Mouse (Mus musculus) kidney, embryonic 14.5 days (tissue): ENCODE measurements around the gene Wdfy4. TPM values are rescaled to one million over a fixed set of nuclear protein-coding genes. Genes with fewer than 3 reads are reported as not detected.

ENCODE experiments used
- ATAC-seq: fragments of 200-750 bp; cut with Nextera tagmentation; 2 replicates; pipeline ENCODE4 v1.8.0; 2017; ENCODE audit warnings: moderate number of reproducible peaks, mild to moderate bottlenecking, moderate TSS enrichment, moderate library complexity; ENCODE audit not compliant: low FRiP score, low TSS enrichment
- H3K27ac ChIP-seq: fragments of 300-500 bp; sonication (generic); 2 replicates; pipeline ENCODE4 v1.5.1; 2014; ENCODE audit warnings: low read depth, mild to moderate bottlenecking, low read length, moderate library complexity, mixed read lengths
- H3K27me3 ChIP-seq: fragments of 300-500 bp; sonication (generic); 2 replicates; pipeline ENCODE4 v1.6.1; 2014; ENCODE audit warnings: mild to moderate bottlenecking, low read length; ENCODE audit not compliant: control insufficient read depth, insufficient read depth
- H3K36me3 ChIP-seq: fragments of 300-500 bp; sonication (generic); 2 replicates; pipeline ENCODE4 v1.6.1; 2014; ENCODE audit warnings: low read length, mixed read lengths; ENCODE audit not compliant: control insufficient read depth, insufficient read depth
- H3K4me1 ChIP-seq: fragments of 300-500 bp; sonication (generic); 2 replicates; pipeline ENCODE4 v1.6.1; 2014; ENCODE audit warnings: low read length, mixed read lengths; ENCODE audit not compliant: control insufficient read depth, insufficient read depth
- H3K4me2 ChIP-seq: fragments of 300-500 bp; sonication (generic); replicated peaks from 2 replicates; pipeline ENCODE4 v1.6.1; 2014; ENCODE audit warnings: low read depth, mild to moderate bottlenecking, low read length
- H3K4me3 ChIP-seq: fragments of 300-500 bp; sonication (generic); 2 replicates; pipeline ENCODE4 v1.5.1; 2014; ENCODE audit warnings: mild to moderate bottlenecking, low read length
- H3K9ac ChIP-seq: fragments of 300-500 bp; sonication (generic); 2 replicates; pipeline ENCODE4 v1.6.1; 2014; ENCODE audit warnings: low read depth, mild to moderate bottlenecking, low read length, moderate library complexity
- H3K9me3 ChIP-seq: fragments of 300-500 bp; sonication (generic); 2 replicates; pipeline ENCODE4 v1.6.1; 2016; ENCODE audit warnings: low read length; ENCODE audit not compliant: control insufficient read depth
- WGBS: fragments of 180-500 bp; shearing (Covaris S2); extraction: QIAGEN DNeasy Blood & Tissue Kit; methylation state at CpG from one replicate; pipeline ENCODE4 v1.1.7; 2014; 5-methylcytosine and 5-hydroxymethylcytosine counted together
- polyA plus RNA-seq: library from polyadenylated mRNA; unstranded; fragments of >200 nt; fragmentation: Nextera tagmentation; extraction: Ambion mirVana; gene quantifications from 2 replicates; pipeline ENCODE4 v1.2.1, GENCODE M21; 2014

Wdfy4 gene
- polyA plus RNA-seq, 1 experiment from 2014 or later: 0.31 TPM

DNA sequence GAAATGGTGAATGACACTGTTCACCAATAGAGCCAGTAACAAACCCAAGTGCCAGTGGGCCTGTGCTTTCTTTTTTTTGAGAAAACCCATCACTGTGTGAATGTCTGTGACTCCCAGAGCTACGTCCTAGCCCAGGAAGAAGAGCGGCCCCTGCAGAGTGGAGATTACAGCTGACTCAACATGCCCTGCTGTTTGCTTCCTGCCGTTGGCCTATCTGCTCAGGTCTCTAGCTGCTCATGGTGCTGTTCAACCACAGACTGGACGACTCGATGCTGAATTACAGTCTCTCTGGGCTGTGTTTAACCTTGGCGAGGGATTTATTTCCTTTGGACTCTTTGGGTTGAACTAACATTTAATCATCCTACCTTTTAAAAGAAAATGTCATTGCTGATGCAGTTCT, 17.6 kb upstream of the Wdfy4 start:
- no peak for ATAC-seq
- Histone ChIP-seq H3K4me3 (no peak overlapping the region), H3K9ac (no peak overlapping the region), H3K36me3 (no peaks in the 10 kb centered on the region), H3K27ac (no peak overlapping the region), H3K9me3 (no peaks in the 10 kb centered on the region), H3K27me3 (no peaks in the 10 kb centered on the region), H3K4me1 (no peaks in the 10 kb centered on the region), H3K4me2 (no peak overlapping the region)
- 78% methylated on average over 6 of the region's 6 CpGs for WGBS

DNA sequence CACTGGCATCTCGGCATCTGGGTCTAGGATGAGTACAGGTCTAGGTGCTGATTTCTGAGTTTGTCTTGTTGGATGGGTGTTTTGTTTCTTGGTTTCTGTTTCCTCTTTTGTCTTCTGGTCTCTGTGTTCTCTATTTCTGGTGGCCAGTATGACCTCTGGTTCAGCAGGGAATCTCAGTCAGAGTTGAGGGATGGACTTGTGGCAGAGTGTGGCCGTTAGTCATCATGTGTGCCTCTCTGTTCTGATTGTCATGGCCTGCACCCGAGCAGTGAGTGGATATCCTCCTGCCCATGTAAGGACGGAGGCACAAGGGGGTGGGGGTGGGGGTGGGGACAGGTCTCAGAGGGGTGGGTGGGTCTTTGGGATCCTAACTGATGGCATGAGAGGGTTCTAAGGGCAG, 16.9 kb upstream of the Wdfy4 start:
- H3K4me1 ChIP-seq: no peaks in the 10 kb centered on the region
- H3K4me2 ChIP-seq: no peak overlapping the region
- no peaks in the 10 kb centered on the region for H3K36me3 ChIP-seq
- no peak overlapping the region for H3K4me3 ChIP-seq
- no peak overlapping the region for H3K27ac ChIP-seq
- WGBS: 78% methylated on average over 4 of the region's 4 CpGs
- no peaks in the 10 kb centered on the region for H3K9me3 ChIP-seq
- no peak for ATAC-seq
- no peak overlapping the region for H3K9ac ChIP-seq
- no peaks in the 10 kb centered on the region for H3K27me3 ChIP-seq

DNA sequence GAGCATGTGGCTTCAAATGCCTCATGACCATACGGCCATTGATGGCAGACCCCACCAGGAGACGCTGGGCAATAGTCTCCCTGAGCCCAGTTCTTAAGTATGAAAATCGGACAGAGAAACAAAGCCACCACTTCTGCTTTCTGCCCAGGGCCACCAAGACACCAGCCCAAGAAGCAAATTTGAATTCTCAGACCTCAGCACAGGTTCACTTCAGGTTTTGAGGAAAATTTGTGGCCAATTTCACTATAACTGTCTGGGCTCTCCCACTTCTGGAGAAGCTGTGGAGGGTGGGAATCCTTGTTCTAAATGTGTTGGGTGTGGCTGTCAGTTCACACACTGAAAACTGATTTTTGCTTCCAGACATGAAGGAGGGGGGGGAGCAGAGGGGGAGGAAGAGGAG, 8.9 kb upstream of the Wdfy4 start:
- no peak overlapping the region for H3K27ac ChIP-seq
- H3K9me3 ChIP-seq: no peaks in the 10 kb centered on the region
- no peaks in the 10 kb centered on the region for H3K4me1 ChIP-seq
- H3K9ac ChIP-seq: no peak overlapping the region
- WGBS: 67% methylated on average over 3 of the region's 3 CpGs
- no peak overlapping the region for H3K4me2 ChIP-seq
- ATAC-seq: no peak
- no peaks in the 10 kb centered on the region for H3K27me3 ChIP-seq
- no peaks in the 10 kb centered on the region for H3K36me3 ChIP-seq
- H3K4me3 ChIP-seq: no peak overlapping the region

DNA sequence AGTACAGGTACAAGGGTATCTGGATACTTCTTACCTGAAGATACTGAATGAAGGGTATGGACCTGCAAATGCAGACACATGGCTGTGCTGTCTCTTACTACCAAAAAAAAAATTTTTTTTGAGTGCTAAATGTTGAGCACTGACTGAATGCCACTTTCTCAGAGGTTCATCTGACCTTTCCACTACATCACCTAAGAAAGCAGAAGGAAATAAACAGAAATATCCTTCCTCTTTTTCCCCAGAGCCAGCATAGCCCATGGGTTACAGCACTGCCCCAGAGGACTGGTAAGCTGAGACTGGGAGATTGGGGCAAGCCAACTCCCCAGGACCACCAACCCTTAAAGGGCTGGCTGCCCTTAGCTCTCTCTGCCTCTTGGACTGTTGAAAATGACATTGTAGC, 8.5 kb upstream of the Wdfy4 start:
- H3K9me3 ChIP-seq: no peaks in the 10 kb centered on the region
- ATAC-seq: no peak
- no peak overlapping the region for H3K27ac ChIP-seq
- no peak overlapping the region for H3K9ac ChIP-seq
- no peaks in the 10 kb centered on the region for H3K4me1 ChIP-seq
- H3K36me3 ChIP-seq: no peaks in the 10 kb centered on the region
- H3K27me3 ChIP-seq: no peaks in the 10 kb centered on the region
- H3K4me2 ChIP-seq: no peak overlapping the region
- H3K4me3 ChIP-seq: no peak overlapping the region

DNA sequence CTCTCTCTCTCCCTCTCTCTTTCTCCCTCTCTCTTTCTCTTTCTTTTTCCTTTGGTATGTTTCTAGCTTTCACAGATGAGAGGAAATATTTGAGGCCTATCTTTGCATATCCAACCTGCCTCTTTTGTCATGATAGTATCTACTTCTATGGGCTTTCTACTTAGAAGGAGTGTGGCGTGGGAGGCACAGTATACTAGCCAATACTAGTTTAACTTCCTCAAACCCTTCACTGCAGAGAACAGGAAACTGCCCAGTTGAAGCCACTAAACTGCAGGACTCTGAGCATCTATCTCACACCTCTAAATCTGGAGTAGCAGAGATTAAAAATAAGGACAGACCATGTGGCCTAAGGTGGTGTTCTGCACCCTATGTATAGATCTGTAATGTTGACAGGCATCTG, 5.3 kb upstream of the Wdfy4 start:
- Histone ChIP-seq H3K4me2 (no peak overlapping the region), H3K9ac (no peak overlapping the region), H3K4me1 (no peaks in the 10 kb centered on the region), H3K27me3 (no peaks in the 10 kb centered on the region), H3K4me3 (no peak overlapping the region), H3K36me3 (no peaks in the 10 kb centered on the region), H3K9me3 (no peaks in the 10 kb centered on the region), H3K27ac (no peak overlapping the region)
- ATAC-seq: no peak
- 55% methylated on average over 1 of the region's 1 CpGs for WGBS

DNA sequence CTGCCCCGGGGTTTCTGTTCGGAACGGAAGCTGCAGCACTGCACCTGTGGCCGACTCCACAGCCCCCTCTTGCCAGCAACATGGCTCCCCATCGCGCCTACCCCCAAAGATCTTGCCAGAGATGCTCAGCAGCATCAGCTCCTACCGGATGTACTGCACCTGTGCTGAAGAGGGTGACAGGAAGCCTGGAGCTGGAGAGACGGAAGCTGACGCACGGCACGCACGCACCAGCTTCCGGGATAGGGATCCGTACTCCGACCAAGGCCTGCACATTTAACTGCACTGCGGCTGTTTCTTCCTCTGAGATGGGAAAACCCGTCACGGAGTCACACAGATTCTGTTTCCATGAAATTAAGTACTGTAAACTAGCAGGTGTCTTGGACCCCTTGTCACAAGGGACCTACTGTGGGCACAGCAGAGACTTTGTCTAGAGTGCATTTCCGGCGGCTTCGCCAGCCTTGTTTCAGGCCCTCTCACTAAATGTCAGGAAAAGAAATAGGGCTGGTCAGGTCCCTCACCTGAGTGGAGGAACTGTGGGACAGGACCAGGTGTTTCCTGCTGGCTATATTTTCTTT, 4.6 kb upstream of the Wdfy4 start:
- H3K36me3 ChIP-seq: no peaks in the 10 kb centered on the region
- H3K27ac ChIP-seq: no peak overlapping the region
- no peak for ATAC-seq
- WGBS: 92% methylated on average over 21 of the region's 21 CpGs
- no peak overlapping the region for H3K9ac ChIP-seq
- no peaks in the 10 kb centered on the region for H3K27me3 ChIP-seq
- no peaks in the 10 kb centered on the region for H3K9me3 ChIP-seq
- no peak overlapping the region for H3K4me3 ChIP-seq
- no peak overlapping the region for H3K4me2 ChIP-seq
- no peaks in the 10 kb centered on the region for H3K4me1 ChIP-seq

DNA sequence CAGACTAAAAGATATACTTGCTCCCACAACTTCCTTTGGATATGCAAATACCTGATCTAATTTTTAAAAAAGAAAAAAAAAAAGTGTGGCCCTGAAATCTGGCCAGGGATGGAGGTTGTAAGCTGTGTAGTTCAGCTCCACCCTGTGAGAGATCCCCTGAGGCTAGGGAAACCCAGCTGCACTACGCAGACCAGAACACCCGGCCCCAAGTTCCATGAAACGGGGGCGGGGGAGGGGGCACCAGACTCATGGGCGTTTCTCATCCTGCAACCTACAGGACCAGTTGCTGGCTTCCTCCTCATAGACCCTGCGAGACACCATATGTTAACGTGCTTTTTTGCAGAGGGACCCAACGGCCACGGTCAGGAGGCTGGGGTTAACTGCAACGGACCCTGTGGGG, 3.9 kb upstream of the Wdfy4 start:
- H3K4me3 ChIP-seq: no peak overlapping the region
- H3K9me3 ChIP-seq: no peaks in the 10 kb centered on the region
- no peaks in the 10 kb centered on the region for H3K27me3 ChIP-seq
- ATAC-seq: no peak
- 61% methylated on average over 10 of the region's 10 CpGs for WGBS
- no peak overlapping the region for H3K9ac ChIP-seq
- no peaks in the 10 kb centered on the region for H3K4me1 ChIP-seq
- no peaks in the 10 kb centered on the region for H3K36me3 ChIP-seq
- no peak overlapping the region for H3K27ac ChIP-seq
- no peak overlapping the region for H3K4me2 ChIP-seq

DNA sequence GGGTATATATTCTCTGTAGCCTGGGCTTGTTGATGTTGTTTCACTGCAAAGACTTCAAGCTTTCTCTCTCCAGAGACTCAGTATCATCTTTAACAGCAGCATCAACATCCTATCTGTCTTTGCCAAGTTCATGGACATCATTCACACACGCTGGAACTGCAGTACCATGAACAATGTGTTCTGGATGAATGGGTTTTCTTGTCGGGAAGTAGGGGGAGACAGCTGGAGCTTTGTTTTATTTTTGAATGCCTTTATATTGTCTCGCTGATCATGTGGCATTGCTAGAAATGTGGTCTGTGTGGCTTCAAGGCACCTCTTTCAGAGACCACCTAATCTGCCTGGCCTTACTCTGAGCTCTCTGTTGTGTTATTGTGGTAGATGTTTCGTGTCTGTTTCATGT, 1.9 kb upstream of the Wdfy4 start:
- Histone ChIP-seq H3K27me3 (no peaks in the 10 kb centered on the region), H3K9ac (no peak overlapping the region), H3K4me3 (no peak overlapping the region), H3K4me1 (no peaks in the 10 kb centered on the region), H3K36me3 (no peaks in the 10 kb centered on the region), H3K4me2 (no peak overlapping the region), H3K27ac (no peak overlapping the region), H3K9me3 (no peaks in the 10 kb centered on the region)
- WGBS: 46% methylated on average over 4 of the region's 4 CpGs
- no peak for ATAC-seq

DNA sequence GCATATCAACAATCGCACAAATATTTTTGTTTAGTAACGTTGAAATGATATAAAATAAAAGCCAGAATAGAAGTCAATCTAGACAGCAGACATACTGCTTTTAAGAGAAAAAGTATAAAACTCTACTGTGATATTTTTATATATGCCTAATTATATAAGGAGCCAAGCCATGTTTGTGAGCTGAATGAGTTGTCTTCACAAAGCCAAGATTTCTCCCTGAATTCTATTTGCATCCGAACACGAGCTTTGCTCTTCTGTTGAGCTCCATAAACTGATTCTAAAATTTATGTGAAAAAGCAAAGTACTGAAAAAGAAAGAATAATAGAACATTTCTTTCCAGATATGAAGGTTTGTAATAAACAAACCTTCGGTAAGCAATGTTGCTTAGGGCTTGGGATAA, 5.2 kb downstream of the Wdfy4 start:
- Histone ChIP-seq H3K27ac (no peak overlapping the region), H3K9me3 (no peaks in the 10 kb centered on the region), H3K27me3 (no peaks in the 10 kb centered on the region), H3K4me3 (no peak overlapping the region), H3K36me3 (no peaks in the 10 kb centered on the region), H3K9ac (no peak overlapping the region), H3K4me2 (no peak overlapping the region), H3K4me1 (no peaks in the 10 kb centered on the region)
- ATAC-seq: no peak
- WGBS: 88% methylated on average over 5 of the region's 5 CpGs
